Mouse (Mus musculus) myocyte (in vitro differentiated cells): ENCODE measurements around the gene Hdac7.

ENCODE experiments used
- CEBPB ChIP-seq: IDR thresholded peaks from 2 replicates; pipeline ENCODE4 v1.6.1; 2011; ENCODE audit warnings: mild to moderate bottlenecking, moderate library complexity; ENCODE audit not compliant: poor library complexity, insufficient read depth, severe bottlenecking
- E2F4 ChIP-seq: IDR thresholded peaks from one replicate; pipeline ENCODE4 v1.6.1; 2011; ENCODE audit warnings: mild to moderate bottlenecking, control low read depth, moderate library complexity; ENCODE audit not compliant: insufficient read depth
- MAX ChIP-seq: IDR thresholded peaks from one replicate; pipeline ENCODE4 v1.6.1; 2011; ENCODE audit warnings: low read depth, mild to moderate bottlenecking, control low read depth
- POLR2A ChIP-seq: IDR thresholded peaks from one replicate; pipeline ENCODE4 v1.6.1; 2011; ENCODE audit warnings: low read depth, mild to moderate bottlenecking, control low read depth, moderate library complexity; ENCODE audit not compliant: insufficient read length
- REST ChIP-seq: IDR thresholded peaks from one replicate; pipeline ENCODE4 v1.6.1; 2011; ENCODE audit warnings: mild to moderate bottlenecking, control low read depth, moderate library complexity; ENCODE audit not compliant: insufficient read depth, insufficient read length
- SRF ChIP-seq: IDR thresholded peaks from one replicate; pipeline ENCODE4 v1.6.1; 2011; ENCODE audit warnings: low read depth; ENCODE audit not compliant: control insufficient read depth, insufficient read length
- TCF12 ChIP-seq: IDR thresholded peaks from one replicate; pipeline ENCODE4 v1.6.1; 2011; ENCODE audit warnings: mild to moderate bottlenecking, control low read depth; ENCODE audit not compliant: poor library complexity, insufficient read depth, severe bottlenecking
- TCF3 ChIP-seq: IDR thresholded peaks from one replicate; pipeline ENCODE4 v1.6.1; 2011; ENCODE audit warnings: low read depth, control low read depth; ENCODE audit not compliant: insufficient read length
- USF1 ChIP-seq: IDR thresholded peaks from one replicate; pipeline ENCODE4 v1.6.1; 2011; ENCODE audit warnings: low read depth, mild to moderate bottlenecking, control low read depth, moderate library complexity

- TF ChIP-seq CEBPB: no peak
- TF ChIP-seq POLR2A: no peak
- TF ChIP-seq MAX: no peak
- TF ChIP-seq TCF12: no peak
- no peak for TF ChIP-seq E2F4
- no peak for TF ChIP-seq SRF
- TF ChIP-seq TCF3: no peak
- TF ChIP-seq REST: no peak
- TF ChIP-seq USF1: no peak
Measured at GRCm38 (mm10) chr15:97850441-97850840, 6.1 kb upstream of the Hdac7 start.
